Mouse (Mus musculus) NIH3T3 (cell line): ENCODE results near the gene Tbxa2r.

Experiments used
- DNase-seq: peaks from one replicate; pipeline ENCODE4 v3.0.0-alpha.2; 2012; ENCODE audit warnings: low read depth

The Tbxa2r gene

GRCm38 (mm10) chr10:81320550-81321347 is 7.8 kb upstream of the Tbxa2r start, which contains the start of gene Cactin:
TSS of gene Cactin (plus strand) at chr10:81321103.
- peak; percentile 100 for DNase-seq

GRCm38 (mm10) chr10:81321436-81321835 is 7.1 kb upstream of the Tbxa2r start:
- DNase-seq = peak; percentile 50

- no peak for DNase-seq
Measured at GRCm38 (mm10) chr10:81322444-81322843, 6.1 kb upstream of the Tbxa2r start.

- DNase-seq = no peak
Measured at GRCm38 (mm10) chr10:81323141-81323775, 5.3 kb upstream of the Tbxa2r start.

GRCm38 (mm10) chr10:81323791-81324530 is 4.6 kb upstream of the Tbxa2r start:
- no peak for DNase-seq

- no peak for DNase-seq
Measured at GRCm38 (mm10) chr10:81325176-81325575, 3.4 kb upstream of the Tbxa2r start.

- no peak for DNase-seq
Measured at GRCm38 (mm10) chr10:81325781-81326180, 2.8 kb upstream of the Tbxa2r start.

GRCm38 (mm10) chr10:81326858-81327257 is 1.7 kb upstream of the Tbxa2r start:
- no peak for DNase-seq

GRCm38 (mm10) chr10:81327959-81328358 is 572 bp upstream of the Tbxa2r start:
- no peak for DNase-seq

GRCm38 (mm10) chr10:81329194-81329975 is 854 bp downstream of the Tbxa2r start:
- DNase-seq = peak; percentile 95

- peak; percentile 77 for DNase-seq
Measured at GRCm38 (mm10) chr10:81330007-81330406, 1.5 kb downstream of the Tbxa2r start.

- DNase-seq = no peak
Measured at GRCm38 (mm10) chr10:81332277-81332676, 3.7 kb downstream of the Tbxa2r start.

- DNase-seq = no peak
Measured at GRCm38 (mm10) chr10:81334324-81334723, 5.8 kb downstream of the Tbxa2r start.

- DNase-seq = peak; percentile 85
Measured at GRCm38 (mm10) chr10:81335393-81336340, 7.1 kb downstream of the Tbxa2r start.

- DNase-seq = no peak
Measured at GRCm38 (mm10) chr10:81336558-81336957, 8.0 kb downstream of the Tbxa2r start.

- DNase-seq = no peak
Measured at GRCm38 (mm10) chr10:81340551-81341332, 12.2 kb downstream of the Tbxa2r start.

- DNase-seq = peak; percentile 85
Measured at GRCm38 (mm10) chr10:81341333-81341949, 12.9 kb downstream of the Tbxa2r start.

GRCm38 (mm10) chr10:81342686-81343505 is 14.4 kb downstream of the Tbxa2r start, which contains the start of gene Gipc3:
TSS of gene Gipc3 (minus strand) at chr10:81343266.
- DNase-seq = no peak
